Mouse (Mus musculus): ENCODE measurements at regions not wholly inside any gene's neighbourhood (a gene's known extent, or its start where the extent isn't known, plus 50 kb on each side); places are given as distances from the start of the nearest gene placed in this dataset.

DNA sequence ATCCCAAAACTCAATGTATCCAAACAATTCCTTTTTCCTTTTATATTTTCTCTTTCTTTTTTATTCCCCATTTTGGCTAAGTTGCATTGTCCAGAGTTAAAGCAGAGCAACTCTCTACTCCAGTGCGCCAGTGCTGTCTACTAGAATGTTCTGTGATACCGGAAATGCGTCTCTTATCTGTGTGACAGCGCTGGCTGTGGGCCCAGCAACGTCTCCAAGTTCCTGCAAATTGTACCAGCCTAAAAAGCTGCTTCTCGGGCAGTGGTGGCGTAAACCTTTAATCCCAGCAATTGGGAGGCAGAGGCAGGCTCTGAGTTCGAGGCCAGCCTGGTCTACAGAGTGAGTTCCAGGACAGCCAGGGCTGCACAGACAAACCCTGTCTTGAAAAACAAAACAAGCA lies 59.4 kb downstream of the Cox18 start:
- in situ Hi-C loops (cut with MboI, MseI) = no loop called here

- in situ Hi-C loops (cut with MboI, MseI) = no loop called here
Measured at GRCm38 (mm10) chr5:90163033-90163859, 60.6 kb downstream of the Cox18 start.

GRCm38 (mm10) chr5:90160281-90160680 lies 63.5 kb downstream of the Cox18 start:
- in situ Hi-C loops (cut with MboI, MseI) = no loop called here

GRCm38 (mm10) chr5:90156522-90156921 lies 67.3 kb downstream of the Cox18 start:
- in situ Hi-C loops (cut with MboI, MseI) = no loop called here

DNA sequence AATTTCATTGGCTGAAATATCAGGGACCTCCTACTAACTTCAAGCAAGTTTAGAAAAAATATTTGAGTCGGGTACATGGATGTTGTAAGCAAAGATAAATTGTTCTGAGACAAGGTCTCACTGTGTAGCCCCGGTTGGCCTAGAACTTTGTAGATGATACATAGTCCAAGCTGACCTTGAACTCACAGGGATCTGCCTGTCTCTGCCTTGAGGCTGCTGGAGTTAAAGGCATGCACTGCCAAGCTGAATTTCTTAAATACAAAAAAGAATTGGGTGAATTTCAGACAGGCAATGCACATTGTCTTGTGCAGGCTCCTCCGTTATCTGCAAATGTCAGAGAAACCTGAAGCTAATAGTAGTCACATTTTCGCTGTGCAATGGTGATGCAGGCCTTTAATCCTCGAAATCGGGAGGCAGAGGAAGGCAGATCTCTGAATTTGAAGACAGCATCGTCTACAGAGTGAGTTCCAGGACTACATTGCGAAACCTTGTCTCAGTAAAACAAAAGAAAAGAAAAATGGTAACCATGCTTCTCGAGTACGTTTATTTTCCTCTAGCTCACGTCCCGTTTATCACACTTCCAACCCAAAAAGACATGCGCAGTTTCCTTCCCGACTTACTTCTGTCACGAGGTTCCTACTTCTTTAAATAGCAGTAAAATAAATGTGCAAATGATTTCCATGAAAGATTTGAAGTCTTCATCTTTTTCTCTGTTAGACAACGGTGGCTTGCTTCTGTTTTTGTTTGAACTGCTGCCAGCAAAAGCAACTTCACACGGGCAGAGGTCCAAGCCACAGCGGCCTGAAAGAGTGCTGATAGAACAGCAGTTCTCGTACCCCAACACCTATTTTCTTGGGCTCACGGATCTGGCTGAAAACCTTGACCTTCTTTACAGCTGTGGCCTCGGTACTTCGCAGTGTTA lies 73.9 kb downstream of the Cox18 start:
- in situ Hi-C loops (cut with MboI, MseI) = no loop called here

GRCm38 (mm10) chr5:90135971-90136370 lies 87.8 kb downstream of the Cox18 start:
- in situ Hi-C loops (cut with MboI, MseI) = no loop called here

- in situ Hi-C loops (cut with MboI, MseI) = no loop called here
Measured at GRCm38 (mm10) chr5:90107036-90107435, 116.8 kb downstream of the Cox18 start.

DNA sequence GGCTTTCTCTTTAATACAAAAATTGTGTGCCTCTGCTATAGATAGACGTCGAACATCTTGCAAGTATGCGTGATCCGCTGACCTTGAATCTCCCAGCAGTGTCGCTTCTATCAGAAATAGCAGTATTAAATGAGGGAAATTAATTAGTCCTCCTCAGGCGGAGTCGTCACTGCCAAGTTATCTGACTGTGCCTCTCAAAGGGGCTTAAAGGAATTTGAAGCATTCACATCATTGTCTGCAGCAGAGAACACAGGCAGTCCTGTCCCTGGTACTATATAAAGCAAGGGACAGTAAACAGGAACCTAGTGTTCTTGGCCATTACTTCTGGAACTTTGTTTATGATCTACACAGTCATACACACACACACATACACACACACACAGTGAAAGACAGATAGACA lies 119.1 kb downstream of the Cox18 start:
- in situ Hi-C loops (cut with MboI, MseI) = no loop called here

- in situ Hi-C loops (cut with MboI, MseI) = no loop called here
Measured at GRCm38 (mm10) chr5:90088541-90088940, 135.3 kb downstream of the Cox18 start.

GRCm38 (mm10) chr5:90086491-90086890 lies 137.3 kb downstream of the Cox18 start:
- in situ Hi-C loops (cut with MboI, MseI) = no loop called here

GRCm38 (mm10) chr5:90077025-90077536 lies 146.7 kb downstream of the Cox18 start:
- in situ Hi-C loops (cut with MboI, MseI) = no loop called here

GRCm38 (mm10) chr5:90075629-90076349 lies 148.0 kb downstream of the Cox18 start:
- in situ Hi-C loops (cut with MboI, MseI) = no loop called here

GRCm38 (mm10) chr5:90071806-90072205 lies 152.0 kb downstream of the Cox18 start:
- in situ Hi-C loops (cut with MboI, MseI) = no loop called here

GRCm38 (mm10) chr5:90068601-90069000 lies 155.2 kb downstream of the Cox18 start:
- in situ Hi-C loops (cut with MboI, MseI) = no loop called here

DNA sequence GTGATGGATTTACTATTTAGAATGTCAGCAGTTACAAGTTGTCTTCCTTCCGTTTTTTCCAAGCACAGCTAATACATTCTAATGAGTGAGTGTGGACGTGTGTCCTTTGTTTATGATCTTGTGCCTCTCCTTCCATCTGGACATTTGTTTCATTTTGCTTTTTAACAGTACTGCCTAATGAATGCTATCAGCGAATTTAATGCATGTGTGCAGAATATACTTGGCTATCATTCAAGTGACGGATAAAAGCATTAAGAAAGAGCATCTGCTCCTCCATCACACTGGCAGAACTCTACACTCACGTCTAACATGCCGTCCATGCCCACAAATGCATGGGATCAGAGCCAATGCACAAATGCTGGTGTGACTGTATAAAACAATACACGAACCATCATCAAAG lies 156.0 kb downstream of the Cox18 start:
- in situ Hi-C loops (cut with MboI, MseI) = no loop called here

DNA sequence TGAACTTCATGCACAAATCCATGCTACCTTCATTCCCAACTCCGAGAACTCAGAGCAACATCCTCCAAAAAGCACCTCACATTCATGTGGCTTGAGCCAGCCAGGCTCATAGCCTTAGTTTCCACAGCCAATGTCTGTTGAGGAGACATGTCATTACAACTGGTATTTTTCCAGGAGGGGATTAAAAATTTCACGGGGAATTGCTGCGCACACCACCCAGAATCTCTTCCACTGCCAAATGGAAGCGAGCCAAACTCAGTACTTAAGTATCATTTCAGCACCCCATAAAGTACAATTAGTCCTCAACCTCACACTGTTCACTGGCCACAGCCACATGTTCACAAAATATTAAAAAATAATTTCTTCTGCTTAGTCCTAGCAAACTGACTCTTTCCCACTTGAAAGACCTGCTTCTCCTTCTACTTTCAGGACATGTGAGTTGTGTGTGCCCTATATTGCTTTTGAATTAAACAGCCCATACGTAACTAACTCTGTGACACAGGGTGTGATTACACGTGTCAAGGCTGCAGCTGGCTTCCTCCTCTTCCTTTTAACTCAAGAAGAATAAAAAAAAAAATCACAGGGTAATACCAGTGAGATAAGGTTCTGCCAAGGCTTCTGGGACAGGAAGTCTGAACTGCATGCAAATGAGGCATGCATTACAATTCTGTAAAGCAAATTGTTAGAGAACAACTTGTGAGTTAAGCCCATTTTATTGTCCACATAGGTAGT lies 157.8 kb downstream of the Cox18 start:
- in situ Hi-C loops (cut with MboI, MseI) = no loop called here

GRCm38 (mm10) chr5:90055686-90056085 lies 168.1 kb downstream of the Cox18 start:
- in situ Hi-C loops (cut with MboI, MseI) = no loop called here

GRCm38 (mm10) chr5:90052516-90052915 lies 169.4 kb upstream of the Adamts3 start:
- in situ Hi-C loops (cut with MboI, MseI) = no loop called here

GRCm38 (mm10) chr5:90049856-90050255 lies 166.7 kb upstream of the Adamts3 start:
- in situ Hi-C loops (cut with MboI, MseI) = loop anchor here (25.0 kb wide), 1 partner anchor 762 kb away; no protein-coding TSS in a partner anchor

DNA sequence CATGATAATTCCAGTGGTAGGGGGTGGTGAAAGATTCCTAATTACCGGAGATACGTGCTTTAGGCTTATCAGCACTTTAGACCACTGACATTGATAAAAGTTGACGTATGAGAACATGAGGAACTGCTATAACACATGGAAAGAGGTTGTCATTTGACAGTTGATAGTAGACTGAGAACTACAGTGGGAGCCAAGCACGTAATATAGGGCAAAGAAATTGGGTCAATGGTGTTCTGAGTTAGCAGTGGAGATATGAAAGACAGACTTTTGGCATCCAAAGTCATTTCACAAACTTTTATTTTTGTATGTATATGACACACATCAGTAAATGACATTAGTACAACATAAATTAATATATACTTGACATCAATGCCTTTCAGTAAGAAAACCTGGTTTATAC lies 159.6 kb upstream of the Adamts3 start:
- in situ Hi-C loops (cut with MboI, MseI) = loop anchor here (25.0 kb wide), 1 partner anchor 770 kb away; no protein-coding TSS in a partner anchor

- in situ Hi-C loops (cut with MboI, MseI) = loop anchor here (25.0 kb wide), 1 partner anchor 779 kb away; no protein-coding TSS in a partner anchor
Measured at GRCm38 (mm10) chr5:90033103-90033502, 150.0 kb upstream of the Adamts3 start.

Measured in regulatory T cell (primary cell).